Mouse (Mus musculus): ENCODE measurements around the gene Il34. TPM values are rescaled to one million over a fixed set of nuclear protein-coding genes. Genes with fewer than 3 reads are reported as not detected.

The Il34 gene
- polyA plus RNA-seq, 1 experiment from 2014 or later, result 2.0 TPM

GRCm38 (mm10) chr8:110842012-110842574, 36.4 kb upstream of the Il34 start:
- ATAC-seq, result no peak
- H3K4me1 ChIP-seq (ENCODE audit: control insufficient read depth, insufficient read depth, low read length), result 0 out of 2 replicates have a peak, but pooled peaks cover 9% of the 10 kb centered on the region
- no peak overlapping the region for H3K4me2 ChIP-seq (ENCODE audit: low read depth, low read length)
- H3K9me3 ChIP-seq (ENCODE audit: control insufficient read depth, low read length), result no peaks in the 10 kb centered on the region
- H3K27ac ChIP-seq (ENCODE audit: low read length), result no peak overlapping the region
- H3K36me3 ChIP-seq (ENCODE audit: control insufficient read depth, insufficient read depth, low read length), result peaks cover 25% of the 10 kb centered on the region
- H3K9ac ChIP-seq (ENCODE audit: low read depth, low read length), result no peak overlapping the region
- no peaks in the 10 kb centered on the region for H3K27me3 ChIP-seq (replicated peaks; ENCODE audit: control insufficient read depth, insufficient read depth, low read length)
- no peak overlapping the region for H3K4me3 ChIP-seq (ENCODE audit: low read length)
- 90% methylated on average over 3 of the region's 3 CpGs for WGBS

- H3K4me1 ChIP-seq (ENCODE audit: control insufficient read depth, insufficient read depth, low read length), result no peaks in the 10 kb centered on the region
- H3K27me3 ChIP-seq (replicated peaks; ENCODE audit: control insufficient read depth, insufficient read depth, low read length), result no peaks in the 10 kb centered on the region
- H3K27ac ChIP-seq (ENCODE audit: low read length), result no peak overlapping the region
- peaks cover 18% of the 10 kb centered on the region for H3K36me3 ChIP-seq (ENCODE audit: control insufficient read depth, insufficient read depth, low read length)
- H3K9me3 ChIP-seq (ENCODE audit: control insufficient read depth, low read length), result no peaks in the 10 kb centered on the region
- H3K4me2 ChIP-seq (ENCODE audit: low read depth, low read length), result no peak overlapping the region
- H3K4me3 ChIP-seq (ENCODE audit: low read length), result no peak overlapping the region
- 85% methylated on average over 3 of the region's 3 CpGs for WGBS
- H3K9ac ChIP-seq (ENCODE audit: low read depth, low read length), result no peak overlapping the region
- ATAC-seq, result no peak
These were observed 26.2 kb upstream of the Il34 start for GRCm38 (mm10) chr8:110831956-110832355.

- Histone ChIP-seq H3K4me1 (ENCODE audit: control insufficient read depth, insufficient read depth, low read length) (no peaks in the 10 kb centered on the region), H3K4me2 (ENCODE audit: low read depth, low read length) (no peak overlapping the region), H3K36me3 (ENCODE audit: control insufficient read depth, insufficient read depth, low read length) (peaks cover 28% of the 10 kb centered on the region), H3K9me3 (ENCODE audit: control insufficient read depth, low read length) (no peaks in the 10 kb centered on the region), H3K4me3 (ENCODE audit: low read length) (no peak overlapping the region), H3K27me3 (replicated peaks; ENCODE audit: control insufficient read depth, insufficient read depth, low read length) (no peaks in the 10 kb centered on the region), H3K9ac (ENCODE audit: low read depth, low read length) (no peak overlapping the region), H3K27ac (ENCODE audit: low read length) (no peak overlapping the region)
- whole genome bisulfite sequencing, result 74% methylated on average over 3 of the region's 3 CpGs
- ATAC-seq, result no peak
These were observed 22.8 kb upstream of the Il34 start for GRCm38 (mm10) chr8:110828511-110828910.

- H3K36me3 ChIP-seq (ENCODE audit: control insufficient read depth, insufficient read depth, low read length), result peaks cover 27% of the 10 kb centered on the region
- no peaks in the 10 kb centered on the region for H3K27me3 ChIP-seq (replicated peaks; ENCODE audit: control insufficient read depth, insufficient read depth, low read length)
- no peak overlapping the region for H3K4me2 ChIP-seq (ENCODE audit: low read depth, low read length)
- ATAC-seq, result no peak
- H3K9ac ChIP-seq (ENCODE audit: low read depth, low read length), result no peak overlapping the region
- no peaks in the 10 kb centered on the region for H3K9me3 ChIP-seq (ENCODE audit: control insufficient read depth, low read length)
- H3K27ac ChIP-seq (ENCODE audit: low read length), result no peak overlapping the region
- no peak overlapping the region for H3K4me3 ChIP-seq (ENCODE audit: low read length)
- no peaks in the 10 kb centered on the region for H3K4me1 ChIP-seq (ENCODE audit: control insufficient read depth, insufficient read depth, low read length)
- WGBS, result 82% methylated on average over 1 of the region's 1 CpGs
These were observed 19.1 kb upstream of the Il34 start for GRCm38 (mm10) chr8:110824861-110825260.

GRCm38 (mm10) chr8:110821960-110822359, 16.2 kb upstream of the Il34 start:
- Histone ChIP-seq H3K4me3 (ENCODE audit: low read length) (no peak overlapping the region), H3K4me2 (ENCODE audit: low read depth, low read length) (no peak overlapping the region), H3K9me3 (ENCODE audit: control insufficient read depth, low read length) (no peaks in the 10 kb centered on the region), H3K27me3 (replicated peaks; ENCODE audit: control insufficient read depth, insufficient read depth, low read length) (no peaks in the 10 kb centered on the region), H3K27ac (ENCODE audit: low read length) (no peak overlapping the region), H3K36me3 (ENCODE audit: control insufficient read depth, insufficient read depth, low read length) (peaks cover 24% of the 10 kb centered on the region), H3K9ac (ENCODE audit: low read depth, low read length) (no peak overlapping the region), H3K4me1 (ENCODE audit: control insufficient read depth, insufficient read depth, low read length) (no peaks in the 10 kb centered on the region)
- WGBS, result 88% methylated on average over 3 of the region's 3 CpGs
- ATAC-seq, result no peak

- Histone ChIP-seq H3K4me2 (ENCODE audit: low read depth, low read length) (no peak overlapping the region), H3K4me1 (ENCODE audit: control insufficient read depth, insufficient read depth, low read length) (no peaks in the 10 kb centered on the region), H3K36me3 (ENCODE audit: control insufficient read depth, insufficient read depth, low read length) (peaks cover 23% of the 10 kb centered on the region), H3K4me3 (ENCODE audit: low read length) (no peak overlapping the region), H3K27ac (ENCODE audit: low read length) (no peak overlapping the region), H3K27me3 (replicated peaks; ENCODE audit: control insufficient read depth, insufficient read depth, low read length) (no peaks in the 10 kb centered on the region), H3K9ac (ENCODE audit: low read depth, low read length) (no peak overlapping the region), H3K9me3 (ENCODE audit: control insufficient read depth, low read length) (no peaks in the 10 kb centered on the region)
- ATAC-seq, result no peak
- WGBS, result 99% methylated on average over 2 of the region's 2 CpGs
These were observed 14.5 kb upstream of the Il34 start for GRCm38 (mm10) chr8:110820257-110820656.

GRCm38 (mm10) chr8:110818593-110818992, 12.9 kb upstream of the Il34 start:
- H3K9ac ChIP-seq (ENCODE audit: low read depth, low read length), result no peak overlapping the region
- H3K4me1 ChIP-seq (ENCODE audit: control insufficient read depth, insufficient read depth, low read length), result no peaks in the 10 kb centered on the region
- no peaks in the 10 kb centered on the region for H3K27me3 ChIP-seq (replicated peaks; ENCODE audit: control insufficient read depth, insufficient read depth, low read length)
- ATAC-seq, result no peak
- H3K9me3 ChIP-seq (ENCODE audit: control insufficient read depth, low read length), result no peaks in the 10 kb centered on the region
- no peak overlapping the region for H3K4me3 ChIP-seq (ENCODE audit: low read length)
- 77% methylated on average over 3 of the region's 3 CpGs for WGBS
- peaks cover 21% of the 10 kb centered on the region for H3K36me3 ChIP-seq (ENCODE audit: control insufficient read depth, insufficient read depth, low read length)
- H3K4me2 ChIP-seq (ENCODE audit: low read depth, low read length), result no peak overlapping the region
- no peak overlapping the region for H3K27ac ChIP-seq (ENCODE audit: low read length)

GRCm38 (mm10) chr8:110816990-110817389, 11.3 kb upstream of the Il34 start:
- Histone ChIP-seq H3K4me3 (ENCODE audit: low read length) (no peak overlapping the region), H3K36me3 (ENCODE audit: control insufficient read depth, insufficient read depth, low read length) (peaks cover 29% of the 10 kb centered on the region), H3K27ac (ENCODE audit: low read length) (no peak overlapping the region), H3K9ac (ENCODE audit: low read depth, low read length) (no peak overlapping the region), H3K9me3 (ENCODE audit: control insufficient read depth, low read length) (no peaks in the 10 kb centered on the region), H3K27me3 (replicated peaks; ENCODE audit: control insufficient read depth, insufficient read depth, low read length) (no peaks in the 10 kb centered on the region), H3K4me1 (ENCODE audit: control insufficient read depth, insufficient read depth, low read length) (no peaks in the 10 kb centered on the region), H3K4me2 (ENCODE audit: low read depth, low read length) (no peak overlapping the region)
- no peak for ATAC-seq
- 90% methylated on average over 1 of the region's 1 CpGs for WGBS

- H3K27ac ChIP-seq (ENCODE audit: low read length), result no peak overlapping the region
These were observed 9.6 kb upstream of the Il34 start for GRCm38 (mm10) chr8:110815308-110815707.

More at GRCm38 (mm10) chr8:110815308-110815707, 9.6 kb upstream of the Il34 start:
- no peak for ATAC-seq
- H3K4me2 ChIP-seq (ENCODE audit: low read depth, low read length), result no peak overlapping the region
- H3K27me3 ChIP-seq (replicated peaks; ENCODE audit: control insufficient read depth, insufficient read depth, low read length), result no peaks in the 10 kb centered on the region
- H3K9ac ChIP-seq (ENCODE audit: low read depth, low read length), result no peak overlapping the region
- H3K36me3 ChIP-seq (ENCODE audit: control insufficient read depth, insufficient read depth, low read length), result peaks cover 42% of the 10 kb centered on the region
- no peaks in the 10 kb centered on the region for H3K4me1 ChIP-seq (ENCODE audit: control insufficient read depth, insufficient read depth, low read length)
- no peaks in the 10 kb centered on the region for H3K9me3 ChIP-seq (ENCODE audit: control insufficient read depth, low read length)
- no peak overlapping the region for H3K4me3 ChIP-seq (ENCODE audit: low read length)
- WGBS, result 77% methylated on average over 3 of the region's 3 CpGs
